Mouse (Mus musculus) ES-Bruce4 (cell line): ENCODE results near the gene Gm4787.

Experiments
- CTCF ChIP-seq: IDR thresholded peaks from one replicate; pipeline ENCODE4 v1.8.1; 2011; ENCODE audit warnings: low read depth, low read length
- POLR2A ChIP-seq: IDR thresholded peaks from one replicate; pipeline ENCODE4 v1.8.1; 2011; ENCODE audit warnings: low read length; ENCODE audit not compliant: insufficient read depth

GRCm38 (mm10) chr12:81402187-81402586 lies 22.9 kb upstream of the Gm4787 start:
- TF ChIP-seq CTCF (no peak), POLR2A (no peak)
